Mouse (Mus musculus) myocyte (in vitro differentiated cells): ENCODE results near the gene Cox6b2.

ENCODE experiments used
- CEBPB ChIP-seq: IDR thresholded peaks from 2 replicates; pipeline ENCODE4 v1.6.1; 2011; ENCODE audit warnings: mild to moderate bottlenecking, moderate library complexity; ENCODE audit not compliant: poor library complexity, insufficient read depth, severe bottlenecking
- MAX ChIP-seq: IDR thresholded peaks from one replicate; pipeline ENCODE4 v1.6.1; 2011; ENCODE audit warnings: low read depth, mild to moderate bottlenecking, control low read depth
- POLR2A ChIP-seq: IDR thresholded peaks from one replicate; pipeline ENCODE4 v1.6.1; 2011; ENCODE audit warnings: low read depth, mild to moderate bottlenecking, control low read depth, moderate library complexity; ENCODE audit not compliant: insufficient read length

DNA sequence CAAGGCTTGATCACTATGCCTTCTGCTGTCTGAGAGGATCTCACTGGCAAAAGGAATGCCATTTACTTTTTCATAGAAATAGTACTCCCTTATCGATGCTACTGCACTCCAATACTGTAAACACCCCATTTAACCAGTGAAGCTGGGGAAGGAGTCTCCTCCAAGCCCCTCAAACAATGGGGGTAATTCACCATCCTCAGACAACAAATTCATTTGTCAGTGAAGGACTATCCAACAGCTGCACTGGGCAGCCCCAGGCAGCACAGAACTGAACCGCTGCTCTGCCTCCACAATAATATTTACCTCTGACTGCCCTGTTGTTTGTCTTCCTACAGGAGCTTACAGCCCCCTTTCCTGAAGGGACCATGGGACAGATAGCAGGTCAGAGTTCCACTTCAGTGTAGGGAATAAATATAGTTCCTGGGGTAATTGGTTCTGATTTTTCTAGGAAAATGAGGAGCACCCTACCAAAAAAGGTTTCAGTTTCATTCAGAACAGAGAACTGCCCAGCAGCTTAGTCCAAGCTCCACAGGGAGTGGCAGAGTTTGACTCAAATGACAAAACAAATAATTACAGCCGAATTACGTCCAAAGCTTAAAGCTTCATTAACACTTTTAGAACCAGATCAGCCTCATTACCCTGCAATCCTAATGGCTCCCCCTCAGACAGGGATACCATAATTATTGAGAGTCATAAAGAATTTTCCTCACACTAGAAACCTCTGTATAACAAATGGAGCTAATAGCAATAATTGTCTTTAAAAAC, 12.2 kb upstream of the Cox6b2 start:
- TF ChIP-seq POLR2A (no peak), CEBPB (no peak), MAX (no peak)
